Mouse (Mus musculus) cortical plate, adult 2 months (tissue): ENCODE measurements around the gene Hip1r.

Experiments
- CTCF ChIP-seq: fragments of 200-500 bp; IDR thresholded peaks from 2 replicates; pipeline ENCODE4 v1.5.1; 2011; ENCODE audit warnings: mild to moderate bottlenecking, control low read depth, low read length; ENCODE audit not compliant: insufficient read depth; ENCODE audit errors: extremely low read depth
- POLR2A ChIP-seq: fragments of 200-500 bp; IDR thresholded peaks from 2 replicates; pipeline ENCODE4 v1.6.1; 2011; ENCODE audit warnings: mild to moderate bottlenecking, low read length, control low read depth; ENCODE audit not compliant: insufficient read depth; ENCODE audit errors: extremely low read depth

DNA sequence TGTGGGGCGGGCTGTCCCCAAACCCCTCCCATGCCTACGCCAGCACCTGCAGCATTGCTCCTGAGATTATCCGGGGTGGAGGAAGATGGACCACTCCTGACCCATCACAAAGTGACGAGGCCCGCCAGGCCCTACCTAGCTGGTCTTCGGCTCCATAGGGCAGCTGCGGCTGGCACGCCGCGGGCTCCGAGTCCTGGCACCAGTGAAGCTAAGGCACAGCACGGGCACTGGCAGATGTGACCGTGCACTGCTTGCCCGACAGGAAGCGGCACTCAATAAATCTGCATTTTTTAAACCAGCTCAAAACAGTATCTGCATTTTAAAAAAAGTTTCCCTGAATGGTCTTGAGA, 31.7 kb downstream of the Hip1r start:
- TF ChIP-seq CTCF (no peak), POLR2A (no peak)
